Mouse (Mus musculus) liver, adult 2 months (tissue): Measurements from ENCODE around the gene Meltf. TPM values are rescaled to one million over a fixed set of nuclear protein-coding genes. Genes with fewer than 3 reads are reported as not detected.

Source experiments
- DNase-seq: peaks from one replicate; pipeline ENCODE4 v3.0.0-alpha.2; 2011; ENCODE audit warnings: low read depth, low spot score; ENCODE audit errors: extremely low read depth
- H3K27ac ChIP-seq: fragments of 200-500 bp; replicated peaks from 2 replicates; pipeline ENCODE4 v1.5.1; 2012; ENCODE audit warnings: low read depth, mild to moderate bottlenecking, control low read depth, inconsistent platforms, low read length; ENCODE audit not compliant: insufficient read depth
- H3K27me3 ChIP-seq: fragments of 200-500 bp; 2 replicates; pipeline ENCODE4 v1.6.1; 2012; ENCODE audit warnings: mild to moderate bottlenecking, moderate library complexity, low read length, inconsistent platforms; ENCODE audit not compliant: control insufficient read depth, insufficient read depth
- H3K36me3 ChIP-seq: fragments of 200-500 bp; 2 replicates; pipeline ENCODE4 v1.6.1; 2012; ENCODE audit warnings: low read length, inconsistent platforms; ENCODE audit not compliant: control insufficient read depth, insufficient read depth
- H3K4me1 ChIP-seq: fragments of 200-500 bp; 2 replicates; pipeline ENCODE4 v1.6.1; 2011; ENCODE audit warnings: low read length; ENCODE audit not compliant: control insufficient read depth, insufficient read depth
- H3K4me3 ChIP-seq: fragments of 200-500 bp; 2 replicates; pipeline ENCODE4 v1.5.1; 2011; ENCODE audit warnings: low read depth, mild to moderate bottlenecking, control low read depth, low read length, moderate library complexity; ENCODE audit not compliant: insufficient read depth
- H3K79me2 ChIP-seq: fragments of 200-500 bp; 2 replicates; pipeline ENCODE4 v1.6.1; 2012; ENCODE audit warnings: inconsistent platforms, mild to moderate bottlenecking, low read length, moderate library complexity; ENCODE audit not compliant: control insufficient read depth, insufficient read depth
- H3K9ac ChIP-seq: fragments of 200-500 bp; 2 replicates; pipeline ENCODE4 v1.6.1; 2012; ENCODE audit warnings: low read depth, mild to moderate bottlenecking, control low read depth, inconsistent platforms, low read length
- CTCF ChIP-seq: fragments of 200-500 bp; IDR thresholded peaks from 2 replicates; pipeline ENCODE4 v1.5.1; 2011; ENCODE audit warnings: low read depth, low read length, control low read depth
- POLR2A ChIP-seq: fragments of 200-500 bp; IDR thresholded peaks from 2 replicates; pipeline ENCODE4 v1.6.1; 2011; ENCODE audit warnings: low read length, control low read depth; ENCODE audit not compliant: insufficient read depth; ENCODE audit errors: extremely low read depth
- WGBS: fragments of 180-500 bp; shearing (Covaris S2); methylation state at CpG from one replicate; pipeline ENCODE4 v1.1.7; 2018; 5-methylcytosine and 5-hydroxymethylcytosine counted together
- polyA plus RNA-seq: library from polyadenylated mRNA; depleted of rRNA; stranded (reverse); fragments of >200 nt; gene quantifications from 2 replicates; pipeline ENCODE4 v1.2.3, GENCODE M21; 2012; rRNA removed
- total RNA-seq: library from RNA; depleted of rRNA; stranded (reverse); fragments of >200 nt; gene quantifications from 2 replicates; pipeline ENCODE4 v1.2.3, GENCODE M21; 2014; rRNA removed

Gene Meltf
- total and polyA plus RNA-seq, 2 experiments: not detected

GRCm38 (mm10) chr16:31948345-31948774 is 69.8 kb downstream of the Meltf start, which contains the start of the genes 0610012G03Rik and Ncbp2:
0610012G03Rik (minus strand) TSS chr16:31948494.
Ncbp2 (plus strand) TSS chr16:31948513.
- peak within 1 kb of the TSS; percentile 95 for H3K4me3 ChIP-seq
- H3K9ac ChIP-seq: peak within 1 kb of the TSS; percentile 93
- peaks cover 8% of the 10 kb centered on the region for H3K4me1 ChIP-seq
- H3K79me2 ChIP-seq: peaks cover 23% of the 10 kb centered on the region; the same call in 1 of the 2 replicates
- H3K27me3 ChIP-seq: no peaks in the 10 kb centered on the region
- DNase-seq: peak; percentile 76
- WGBS: under 1% methylated on average over 55 of the region's 55 CpGs
- H3K36me3 ChIP-seq: no peaks in the 10 kb centered on the region
- no peak for TF ChIP-seq CTCF
- TF ChIP-seq POLR2A: no peak
- peak within 1 kb of the TSS; percentile 66 for H3K27ac ChIP-seq

Other genes starting within 250 kb of the Meltf start
- 42.7 and 52.4 TPM in 2 replicates for gene Dlg1, start 215.4 kb upstream of the Meltf start, total RNA-seq
- gene Dlg1, start 215.4 kb upstream of the Meltf start, polyA plus RNA-seq: 9.5 and 10.8 TPM in 2 replicates
- 0.18 and 0.47 TPM in 2 replicates for gene Pigz, start 55.0 kb downstream of the Meltf start, total RNA-seq
- gene Pigz, start 55.0 kb downstream of the Meltf start, polyA plus RNA-seq: 0.15 and 0.33 TPM in 2 replicates
- gene 0610012G03Rik, start 69.7 kb downstream of the Meltf start, total RNA-seq: 25.3 and 34.6 TPM in 2 replicates
- 61.1 and 63.2 TPM in 2 replicates for gene 0610012G03Rik, start 69.7 kb downstream of the Meltf start, polyA plus RNA-seq
- 8.4 and 10.5 TPM in 2 replicates for gene Ncbp2, start 69.7 kb downstream of the Meltf start, total RNA-seq
- 6.9 and 8.4 TPM in 2 replicates for gene Ncbp2, start 69.7 kb downstream of the Meltf start, polyA plus RNA-seq
- gene Senp5, start 124.5 kb downstream of the Meltf start, total RNA-seq: 10.8 and 12.8 TPM in 2 replicates
- gene Senp5, start 124.5 kb downstream of the Meltf start, polyA plus RNA-seq: 3.6 and 3.7 TPM in 2 replicates
- gene Pak2, start 200.5 kb downstream of the Meltf start, total RNA-seq: 11.0 and 11.8 TPM in 2 replicates
- gene Pak2, start 200.5 kb downstream of the Meltf start, polyA plus RNA-seq: 5.8 and 6.3 TPM in 2 replicates
- gene Pigx, start 220.9 kb downstream of the Meltf start, total RNA-seq: 37.7 and 40.5 TPM in 2 replicates
- gene Pigx, start 220.9 kb downstream of the Meltf start, polyA plus RNA-seq: 17.5 and 19.0 TPM in 2 replicates
- 6.0 and 6.5 TPM in 2 replicates for gene Cep19, start 221.0 kb downstream of the Meltf start, total RNA-seq
- 7.6 and 10.1 TPM in 2 replicates for gene Cep19, start 221.0 kb downstream of the Meltf start, polyA plus RNA-seq